Mouse (Mus musculus): ENCODE data around the gene Atrnl1.
"Not testable (repeated sequence)": the region's sequence is repeated elsewhere in the genome, so short reads cannot be mapped to it uniquely, and the experiment has no call there.

The Atrnl1 gene

DNA sequence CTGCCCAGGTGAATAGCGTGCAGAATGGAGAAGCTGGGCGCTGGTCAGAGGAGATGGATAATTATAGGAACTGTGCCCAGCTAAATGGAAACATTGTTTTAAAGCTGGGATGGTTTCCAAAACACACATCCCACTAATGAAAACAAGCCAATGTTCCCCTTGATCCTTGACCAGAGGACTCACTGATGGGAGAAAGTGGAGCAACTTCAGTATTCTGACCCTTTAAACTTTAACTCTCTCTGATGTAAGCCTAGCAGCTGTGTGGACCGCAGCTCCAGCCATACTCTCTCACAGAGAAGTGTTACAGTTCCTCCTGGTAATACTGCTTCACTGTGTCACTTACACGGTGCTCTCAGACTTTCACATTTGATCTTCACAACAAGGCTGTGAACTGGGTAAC lies 432.7 kb downstream of the Atrnl1 start:
- DNase-seq (ENCODE audit: low spot score) = no peak

DNA sequence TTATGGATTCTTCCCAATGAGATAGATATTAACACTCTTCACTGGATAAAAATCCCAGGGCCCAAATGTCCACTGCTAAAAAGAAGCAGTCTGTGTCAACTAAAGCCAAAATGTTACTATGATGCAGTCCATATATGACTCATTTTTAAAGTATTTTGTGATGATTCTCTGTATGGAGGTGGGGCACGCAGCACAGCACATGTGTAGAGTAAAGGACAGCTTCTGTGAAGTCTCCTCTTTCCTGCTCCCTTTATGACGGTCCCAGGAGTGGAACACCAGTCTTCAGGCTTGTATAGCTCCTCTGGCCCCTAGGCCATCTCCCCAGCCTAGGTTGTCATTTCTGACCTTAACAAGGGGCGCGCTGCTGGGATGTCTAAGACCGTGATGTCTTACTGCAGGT lies 434.0 kb downstream of the Atrnl1 start:
- DNase-seq (ENCODE audit: low spot score) = no peak

DNA sequence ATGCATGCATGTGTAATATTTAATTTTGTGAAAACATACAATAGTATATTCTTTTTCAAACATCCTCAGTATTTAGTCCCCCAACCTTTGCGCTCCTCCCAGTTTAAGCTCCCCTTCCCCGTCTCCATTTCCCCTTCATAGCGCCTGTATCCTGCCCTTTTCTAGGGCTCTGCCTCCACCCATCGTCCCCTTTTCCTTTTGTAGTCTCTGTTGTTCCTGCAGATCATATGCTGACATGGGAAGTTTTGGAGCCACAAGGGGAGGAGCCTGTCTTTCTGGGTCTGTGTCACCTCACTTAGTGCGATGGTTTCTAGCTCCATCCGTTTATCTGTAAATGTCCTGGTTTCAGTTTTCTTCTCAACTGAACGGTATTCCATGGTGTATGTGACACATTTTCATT lies 435.8 kb downstream of the Atrnl1 start:
- no peak for DNase-seq (ENCODE audit: low spot score)

DNA sequence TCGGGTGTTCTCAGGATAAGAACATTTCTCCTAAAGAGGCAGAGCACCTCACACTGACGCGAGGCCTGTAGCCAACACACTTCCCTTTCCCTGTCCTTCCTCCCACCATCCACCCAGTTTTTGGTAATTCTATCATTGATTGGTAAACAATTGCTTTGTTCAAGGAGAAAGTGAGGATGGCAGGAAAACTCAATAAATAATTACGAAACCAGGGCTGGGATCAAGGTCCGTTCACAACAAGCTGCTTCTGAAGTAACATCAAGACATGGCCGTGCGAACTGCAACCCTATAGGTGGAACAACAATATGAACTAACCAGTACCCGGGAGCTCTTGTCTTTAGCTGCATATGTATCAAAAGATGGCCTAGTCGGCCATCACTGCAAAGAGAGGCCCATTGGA lies 439.6 kb downstream of the Atrnl1 start:
- not testable (repeated sequence) for DNase-seq (ENCODE audit: low spot score)

DNA sequence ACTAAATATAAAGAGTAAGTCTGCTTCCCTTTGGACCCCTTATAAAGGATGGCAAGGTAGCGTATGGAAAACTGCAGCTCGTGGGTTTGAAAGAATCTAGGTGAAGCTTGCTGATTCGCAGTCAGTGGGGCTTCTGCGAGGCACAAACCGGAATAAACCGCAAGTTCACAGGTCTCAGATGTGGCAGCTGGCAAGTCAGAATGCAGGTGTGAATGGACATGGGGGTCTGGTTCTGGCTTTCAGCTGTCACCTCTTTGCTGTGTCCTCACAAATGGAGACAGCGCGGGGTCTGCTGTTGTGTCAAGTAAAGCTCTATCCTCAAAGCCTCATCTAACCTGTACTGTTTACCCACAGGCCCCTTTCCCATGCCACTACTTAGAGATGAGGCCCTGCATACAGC lies 440.2 kb downstream of the Atrnl1 start:
- no peak for DNase-seq (ENCODE audit: low spot score)

DNA sequence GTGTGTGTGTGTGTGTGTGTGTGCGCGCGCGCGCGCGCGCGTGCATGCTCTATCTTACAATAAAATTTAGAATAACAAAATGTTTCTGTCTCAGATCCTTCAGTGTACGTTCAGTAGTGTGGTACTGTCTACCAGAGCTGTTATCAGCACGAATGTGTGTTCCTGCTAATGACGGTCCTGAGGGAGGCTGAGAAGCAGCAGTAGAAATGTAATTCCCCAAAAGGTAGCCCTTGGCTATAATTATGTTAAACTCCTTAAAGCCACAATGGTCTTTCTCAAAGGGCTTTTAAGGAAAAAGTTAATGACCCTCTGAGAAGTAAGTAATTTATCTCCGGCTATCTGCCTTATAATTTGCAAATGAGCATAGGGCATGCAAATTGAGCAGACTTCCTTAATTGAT lies 441.1 kb downstream of the Atrnl1 start:
- no peak for DNase-seq (ENCODE audit: low spot score)

DNA sequence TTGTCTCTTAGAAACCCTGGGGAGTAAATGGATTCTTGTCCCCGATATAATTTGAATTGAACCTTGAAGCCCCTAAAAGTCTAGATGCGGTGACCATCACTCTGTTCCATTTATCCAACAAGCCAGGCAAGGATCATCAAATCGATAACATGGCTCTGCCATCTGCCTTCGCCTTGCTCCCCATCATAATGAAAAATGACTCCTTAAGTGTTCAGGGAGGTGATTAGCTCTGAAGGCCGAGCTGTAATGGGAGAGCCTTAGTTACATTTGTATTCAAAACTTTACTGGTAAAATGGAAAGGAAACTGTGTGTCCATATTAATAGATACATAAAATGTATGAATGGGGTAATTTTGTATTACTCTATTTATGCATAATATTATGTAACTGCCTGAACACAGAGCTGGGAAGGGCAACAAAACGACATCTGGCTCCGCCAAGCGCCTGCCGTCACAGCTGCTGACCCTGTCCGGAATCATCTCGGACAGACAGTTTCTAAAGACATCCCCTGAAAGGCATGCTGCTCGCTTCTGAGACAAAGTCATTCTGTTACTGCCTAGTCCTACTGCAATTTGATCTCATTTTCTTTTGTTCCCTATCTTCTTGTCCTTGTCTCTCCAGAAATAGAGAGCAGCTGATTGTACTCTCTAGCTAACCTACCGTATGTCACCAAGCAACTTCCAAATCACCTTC lies 441.8 kb downstream of the Atrnl1 start:
- DNase-seq (ENCODE audit: low spot score) = no peak

DNA sequence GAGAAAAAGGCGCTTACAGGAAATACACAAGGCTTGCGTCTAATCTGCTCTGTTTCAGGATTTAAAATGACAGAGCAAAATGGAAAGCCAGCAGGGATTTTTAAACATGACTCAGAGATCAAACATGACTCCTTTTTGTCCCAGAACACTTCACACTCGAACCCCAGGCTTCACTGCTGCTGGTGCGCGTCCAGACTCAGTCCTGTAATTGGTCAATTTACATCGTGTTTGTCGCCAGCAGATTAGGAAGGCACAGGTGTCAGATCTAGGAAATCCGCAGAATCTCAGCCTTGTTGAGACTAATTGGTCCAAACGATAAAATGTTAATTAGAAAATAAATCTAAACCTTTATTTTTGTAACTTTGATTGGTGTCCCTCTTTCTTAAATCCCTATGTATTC lies 448.9 kb downstream of the Atrnl1 start:
- DNase-seq (ENCODE audit: low spot score) = no peak

DNA sequence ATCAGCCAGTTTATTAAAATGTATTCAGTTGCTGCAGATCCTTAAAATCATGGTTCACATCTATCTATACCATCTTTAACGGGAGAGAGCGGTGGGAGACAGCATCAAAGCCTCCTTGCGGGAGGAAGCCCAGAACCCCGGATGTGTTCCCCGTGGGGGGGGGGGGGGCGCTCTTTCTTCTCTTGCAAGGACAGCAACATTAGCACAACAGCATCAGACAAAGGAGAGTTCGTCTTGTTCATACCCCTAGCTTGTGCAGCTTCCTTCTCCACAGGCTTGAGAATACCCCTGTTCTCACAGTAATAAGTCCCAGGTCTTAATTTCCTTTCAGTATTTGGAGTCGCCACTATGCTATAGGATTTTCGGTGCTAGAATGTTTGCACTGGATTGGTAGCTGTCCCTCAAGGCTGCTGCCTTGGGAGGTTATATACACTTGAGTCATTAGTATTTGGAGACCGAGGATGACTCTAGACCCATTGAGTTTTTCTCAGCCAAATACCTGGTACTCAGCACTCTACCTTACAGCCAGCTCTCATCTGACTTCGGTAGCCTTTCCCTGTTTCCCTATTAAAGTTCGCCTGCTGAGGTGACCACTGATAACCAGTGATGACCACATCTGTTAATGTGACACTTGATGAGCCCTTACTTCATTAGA lies 449.5 kb downstream of the Atrnl1 start:
- DNase-seq (ENCODE audit: low spot score) = no peak

DNA sequence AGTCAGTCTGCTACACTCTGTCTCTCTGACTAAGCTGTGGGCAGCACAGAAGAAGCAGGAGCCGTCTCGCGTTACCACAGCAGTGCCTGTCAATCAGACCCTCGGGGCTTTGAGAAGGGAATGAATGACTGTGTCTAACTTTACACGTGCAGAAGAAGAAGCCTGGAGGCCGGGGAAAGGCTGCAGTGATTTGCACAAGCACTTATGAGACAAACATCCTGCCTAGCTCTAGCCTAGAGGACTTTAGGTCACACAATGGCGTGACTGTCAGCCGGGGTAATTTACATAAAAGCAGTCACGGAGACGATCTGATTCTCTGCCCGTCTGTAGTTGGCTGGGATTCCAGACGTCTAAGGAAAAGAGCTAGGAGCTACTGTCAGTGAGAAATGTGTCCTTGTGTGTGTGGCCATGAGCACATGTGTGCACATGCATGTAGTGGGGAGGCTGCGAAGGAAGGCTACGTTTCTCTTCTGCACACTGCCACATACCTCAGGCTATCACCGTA lies 450.1 kb downstream of the Atrnl1 start:
- no peak for DNase-seq (ENCODE audit: low spot score)

DNA sequence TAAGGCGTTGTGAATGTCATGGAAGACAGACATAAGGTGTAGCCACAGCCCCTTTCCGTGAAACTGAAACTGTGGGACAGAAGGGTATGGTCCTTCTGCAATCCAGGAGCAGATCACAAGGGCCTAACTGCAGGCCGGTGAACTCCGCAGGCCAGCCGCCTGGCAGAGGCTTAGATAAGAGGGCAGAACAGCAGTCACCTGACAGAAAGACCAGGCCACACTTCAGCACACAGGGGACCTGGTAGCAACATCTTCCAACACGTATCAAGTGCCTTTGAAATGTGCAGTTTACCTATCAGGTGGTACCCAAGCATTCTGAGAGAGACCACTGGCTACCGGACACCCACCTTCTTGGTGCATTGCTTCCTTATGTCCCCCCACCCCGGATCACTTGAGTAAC lies 451.1 kb downstream of the Atrnl1 start:
- DNase-seq (ENCODE audit: low spot score) = no peak

DNA sequence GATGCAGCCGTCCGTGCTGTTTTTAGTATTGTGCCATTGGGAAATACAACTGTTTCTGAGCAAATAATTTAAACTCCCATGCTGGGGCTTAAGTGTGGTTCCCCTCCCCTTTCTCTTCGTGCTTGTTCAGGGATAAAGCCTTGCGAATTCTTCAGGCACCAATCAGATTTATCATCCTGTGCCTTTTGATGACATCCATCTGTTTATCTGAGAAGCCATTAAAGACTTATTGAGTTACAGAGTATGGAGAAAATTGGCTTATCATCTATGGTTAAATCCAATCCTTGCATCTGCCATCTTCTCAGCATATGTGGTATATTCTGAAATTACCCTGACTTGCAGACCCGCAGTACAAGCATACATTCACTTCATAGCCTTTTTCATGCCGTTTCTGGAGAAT lies 452.7 kb downstream of the Atrnl1 start:
- DNase-seq (ENCODE audit: low spot score) = no peak

DNA sequence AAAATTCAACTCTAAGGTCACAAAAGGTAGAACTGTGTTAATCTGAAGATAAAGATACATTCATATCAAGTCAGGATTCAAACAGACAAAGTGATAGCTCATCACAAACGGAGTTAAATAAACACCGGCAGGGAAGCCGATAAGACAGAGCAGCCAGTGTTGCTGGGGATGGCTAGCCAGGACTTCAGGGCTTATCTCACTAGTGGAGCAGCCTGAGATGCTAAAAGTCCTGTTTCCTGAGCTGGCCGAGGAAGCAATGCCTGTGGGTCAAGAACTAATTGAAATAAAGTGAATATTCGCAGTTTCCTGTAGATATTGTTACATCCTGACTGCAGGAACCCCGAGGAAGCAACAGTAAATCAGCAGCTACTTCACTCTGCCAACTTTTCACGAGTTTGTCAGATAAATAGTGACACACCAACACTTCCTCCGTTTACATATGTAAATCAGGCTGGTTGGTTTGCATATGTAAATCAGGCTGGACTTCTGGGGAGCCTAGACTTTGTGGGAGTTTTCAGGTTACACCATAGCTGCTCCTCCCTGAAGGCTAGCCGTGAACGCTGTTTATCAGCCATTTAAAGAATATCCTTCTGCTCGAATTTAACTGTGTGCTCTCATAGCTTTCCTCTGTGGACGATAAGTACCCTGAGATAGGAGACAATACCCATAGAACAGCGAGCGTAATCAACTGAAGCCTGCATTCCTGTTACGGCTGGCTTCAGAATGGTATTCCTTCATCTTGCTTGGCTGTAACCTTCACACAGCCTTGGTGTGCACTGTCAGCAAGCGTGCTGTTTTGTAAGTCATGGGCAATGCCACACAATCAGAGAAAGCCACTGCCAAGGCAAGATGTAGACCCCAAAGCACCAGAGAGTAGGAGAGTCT lies 453.5 kb downstream of the Atrnl1 start:
- DNase-seq (ENCODE audit: low spot score) = no peak

DNA sequence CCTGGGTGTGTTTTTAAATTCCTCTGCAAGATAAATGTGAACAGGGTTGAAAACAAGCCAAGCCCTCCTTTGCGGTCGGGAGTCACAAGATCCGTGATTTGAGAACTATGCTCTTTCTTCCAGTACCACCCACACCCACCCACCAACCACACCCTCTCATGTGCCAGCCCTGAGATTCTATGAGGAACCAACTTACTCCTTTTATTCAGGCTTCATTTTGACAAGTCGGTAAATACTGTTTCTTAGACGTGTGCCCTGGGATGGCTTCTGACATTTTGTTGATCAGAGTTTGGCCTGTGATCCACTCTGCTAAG lies 454.1 kb downstream of the Atrnl1 start:
- DNase-seq (ENCODE audit: low spot score) = peak; percentile 42

DNA sequence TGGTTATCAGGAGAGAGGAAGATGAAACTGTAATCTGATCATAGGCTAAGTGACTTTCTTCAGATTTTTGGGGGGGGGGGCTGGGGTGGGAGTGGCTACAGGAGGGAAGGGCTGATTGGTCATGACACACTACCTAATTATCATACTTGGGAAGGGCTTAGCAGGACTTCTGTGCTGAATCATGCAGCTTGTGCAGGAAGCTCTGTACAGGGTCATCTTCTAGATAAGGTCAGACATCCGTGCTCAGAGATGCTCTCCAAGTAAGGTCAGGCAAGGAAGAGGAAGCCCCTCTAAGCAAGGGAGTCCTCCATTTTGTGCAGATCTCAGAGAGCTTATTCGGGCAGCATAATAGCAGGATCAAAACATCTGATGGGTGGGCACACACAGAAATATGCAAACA lies 454.7 kb downstream of the Atrnl1 start:
- DNase-seq (ENCODE audit: low spot score) = no peak

DNA sequence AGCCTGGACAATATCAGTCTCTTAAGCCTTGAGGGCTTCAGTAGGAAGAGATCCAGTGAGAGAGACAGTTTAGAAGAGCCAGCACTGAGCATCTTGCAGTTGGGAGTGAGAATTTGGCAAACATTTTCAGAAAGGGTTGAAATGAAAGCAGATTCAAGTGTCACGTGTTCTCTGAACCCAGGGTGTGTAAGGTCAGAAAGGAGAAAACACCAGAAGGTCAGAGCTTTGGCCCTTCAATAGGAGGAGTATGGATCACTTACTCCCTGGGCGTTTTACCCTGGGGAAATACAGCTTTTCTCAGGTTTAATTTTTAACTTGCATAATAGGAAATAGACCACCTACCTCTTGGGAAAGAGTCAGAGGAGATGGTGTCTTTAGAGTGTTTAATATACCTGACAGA lies 457.3 kb downstream of the Atrnl1 start:
- no peak for DNase-seq (ENCODE audit: low spot score)

DNA sequence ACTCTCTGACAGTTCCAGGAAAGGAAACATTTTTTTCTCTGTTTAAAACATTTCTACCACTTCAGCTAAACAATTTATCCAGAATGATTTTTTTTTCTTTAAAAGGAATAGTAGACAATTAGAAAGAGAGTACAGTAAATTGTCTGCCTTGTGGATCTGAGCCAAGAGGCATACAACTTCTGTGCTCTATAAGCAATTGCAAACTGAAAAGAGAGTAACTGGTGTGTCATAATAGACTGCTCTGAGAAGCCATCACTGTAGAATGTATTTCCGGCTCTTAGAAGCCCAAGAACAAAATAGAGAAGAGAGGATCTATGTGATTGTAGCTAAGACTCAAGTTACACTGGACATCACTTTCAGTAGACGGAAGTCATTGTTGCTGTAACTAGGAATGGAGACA lies 458.1 kb downstream of the Atrnl1 start:
- DNase-seq (ENCODE audit: low spot score) = no peak

DNA sequence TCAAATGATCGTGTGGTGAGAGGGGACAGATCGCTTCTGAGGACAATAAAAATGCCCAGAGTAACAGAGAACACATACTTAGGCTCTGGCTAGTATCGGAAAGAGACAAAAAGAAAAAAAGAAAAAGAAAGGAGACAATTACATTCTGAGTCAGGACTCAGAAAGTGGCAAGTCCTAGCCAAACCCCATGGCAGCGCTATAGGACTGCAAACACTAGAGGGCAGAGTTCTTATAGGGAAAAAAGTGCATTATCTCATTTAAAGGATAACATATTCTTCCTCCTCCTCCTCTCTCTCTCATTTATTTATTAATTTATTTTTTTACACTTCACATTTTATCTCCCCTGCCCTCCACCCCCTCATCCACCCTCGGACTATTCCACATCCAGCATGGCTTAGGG lies 461.6 kb downstream of the Atrnl1 start:
- no peak for DNase-seq (ENCODE audit: low spot score)

DNA sequence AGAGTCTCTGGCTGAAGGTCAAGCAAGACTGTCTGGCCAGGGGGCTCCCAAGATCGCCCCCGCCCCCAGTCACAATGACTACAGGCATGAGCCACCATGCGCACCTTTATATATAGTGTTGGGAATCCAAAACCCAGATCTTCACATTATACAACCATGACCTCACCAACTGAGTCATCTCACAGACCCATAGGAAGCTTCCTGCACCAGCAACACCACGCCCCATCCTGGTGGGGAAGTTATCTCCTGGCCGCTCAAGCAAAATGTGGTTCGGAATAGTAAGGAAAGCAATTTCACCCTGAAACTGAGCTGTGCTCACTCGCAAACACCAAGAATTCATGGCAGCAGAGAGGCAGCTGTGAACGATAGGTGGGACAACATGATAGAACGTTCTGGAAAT lies 462.0 kb downstream of the Atrnl1 start:
- DNase-seq (ENCODE audit: low spot score) = no peak

DNA sequence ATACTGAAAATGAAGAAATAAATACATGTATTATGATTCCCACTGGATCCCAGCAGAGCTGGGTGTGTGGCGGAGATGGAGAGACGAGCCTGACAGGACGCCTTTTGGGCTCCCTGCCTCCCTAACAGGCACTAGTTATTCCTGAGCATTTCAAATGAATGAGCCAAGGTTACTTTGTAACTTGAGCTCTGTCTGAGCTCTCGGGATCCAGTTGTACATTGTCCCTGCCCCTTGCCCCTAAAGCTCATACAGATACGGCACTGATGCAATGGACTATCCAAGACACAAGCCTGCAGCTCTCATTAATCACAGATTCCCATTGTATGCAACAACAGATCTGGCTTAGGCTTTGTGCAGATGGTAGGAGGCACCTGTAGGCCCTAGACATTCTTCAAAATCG lies 464.4 kb downstream of the Atrnl1 start:
- no peak for DNase-seq (ENCODE audit: low spot score)

DNA sequence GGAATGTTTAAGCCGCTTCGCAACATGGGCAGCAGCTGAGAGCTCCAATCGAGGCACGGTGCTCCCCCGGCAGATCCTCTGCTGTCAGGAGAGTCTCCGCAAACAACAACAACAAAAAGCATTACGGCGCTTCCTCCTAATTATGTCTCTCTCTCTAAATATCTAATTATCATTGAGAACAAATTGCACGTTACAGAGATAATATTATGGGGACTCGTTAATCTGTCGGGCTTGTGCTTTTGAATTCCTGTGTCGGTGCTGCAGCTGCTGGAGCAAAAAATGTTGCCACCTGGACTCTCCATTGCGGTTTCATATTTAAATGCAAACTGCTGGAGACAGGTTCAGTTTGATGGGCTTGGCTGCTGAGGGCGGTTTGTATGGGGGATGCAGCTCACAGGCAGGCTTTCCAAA lies 466.1 kb downstream of the Atrnl1 start:
- no peak for DNase-seq (ENCODE audit: low spot score)

DNA sequence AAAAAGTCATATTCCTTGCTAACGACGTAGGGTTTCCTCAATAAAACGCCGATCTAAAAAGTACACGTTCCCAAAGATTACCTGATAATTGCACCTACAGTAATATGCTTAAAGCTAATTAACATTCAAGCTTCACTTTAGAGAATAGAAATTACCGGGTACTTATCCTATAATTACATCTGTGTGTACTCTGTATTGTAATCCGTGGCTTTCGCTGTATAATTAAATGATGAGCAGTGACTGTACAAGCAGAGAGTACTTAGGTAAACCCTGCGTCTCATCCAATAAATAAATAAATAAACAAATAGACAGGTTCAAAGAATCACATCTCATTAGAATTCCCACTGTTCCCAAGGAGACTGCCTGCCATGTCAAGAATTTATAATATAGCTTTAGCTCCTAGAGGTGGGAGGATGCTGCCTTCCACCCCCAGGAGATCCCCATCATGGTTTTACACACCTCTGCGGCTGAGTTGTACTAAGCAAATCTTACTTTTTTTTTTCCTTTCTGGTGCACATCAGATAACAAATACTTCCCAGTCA lies 466.8 kb downstream of the Atrnl1 start:
- DNase-seq (ENCODE audit: low spot score) = no peak

DNA sequence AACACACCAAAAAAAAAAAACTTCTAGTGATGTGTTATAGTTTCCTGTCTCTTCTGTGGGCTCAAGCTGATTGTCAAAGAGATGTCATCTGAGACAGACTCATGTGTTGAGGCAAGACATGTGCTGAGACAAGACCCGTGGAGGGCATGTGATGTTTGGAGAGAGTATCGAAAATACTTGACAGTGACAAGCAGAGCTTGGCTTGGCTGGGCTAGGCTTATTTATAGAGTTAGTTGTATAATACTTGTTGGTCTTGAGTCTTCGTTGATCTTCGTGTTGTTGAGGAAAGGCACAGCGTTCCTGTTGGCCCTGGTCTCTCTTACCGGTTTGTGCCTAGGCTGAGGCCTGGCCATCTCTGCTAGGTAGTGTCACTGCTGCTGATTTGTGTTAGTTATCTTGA lies 469.3 kb downstream of the Atrnl1 start:
- no peak for DNase-seq (ENCODE audit: low spot score)

Data from ovary, adult 18-20 months (tissue).